Mouse (Mus musculus): ENCODE measurements at regions not wholly inside any gene's neighbourhood (a gene's known extent, or its start where the extent isn't known, plus 50 kb on each side); places are given as distances from the start of the nearest gene placed in this dataset.

DNA sequence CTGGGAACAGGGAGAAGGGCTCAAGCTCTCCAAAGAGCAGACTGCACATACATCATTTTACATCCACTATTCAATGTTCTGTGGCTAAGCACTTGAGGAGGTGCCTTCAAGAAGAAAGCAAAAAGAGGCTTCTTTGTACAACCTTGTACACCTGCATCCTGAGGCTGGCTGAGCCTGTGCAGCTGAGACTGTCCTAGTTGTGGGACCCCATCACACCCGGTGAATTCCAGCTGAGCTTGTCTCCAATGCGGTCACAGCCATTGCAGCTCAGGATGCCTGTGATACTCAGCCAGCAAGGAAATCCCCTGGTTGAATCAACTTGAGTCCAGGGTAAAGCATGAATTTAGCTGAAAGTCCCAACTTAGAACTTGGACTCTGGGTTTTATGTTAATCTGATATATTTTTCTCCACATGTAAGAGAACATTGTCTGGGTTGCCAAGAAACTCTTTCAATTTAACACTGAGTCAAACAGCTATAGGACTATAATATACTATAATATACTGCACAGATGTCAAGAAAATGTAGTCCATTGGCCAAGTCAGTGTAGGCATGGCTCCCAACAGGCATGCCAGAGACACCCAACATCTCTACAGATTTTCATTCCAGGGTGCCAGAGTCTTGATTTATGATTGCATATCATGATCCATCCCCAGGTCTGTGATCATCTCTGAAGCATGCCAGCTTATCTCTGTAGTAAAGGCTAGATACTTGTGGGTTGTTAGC is 599.2 kb downstream of the Pard3 start:
- H3K9me3 ChIP-seq = no peaks in the 10 kb centered on the region
- no peak overlapping the region for H3K4me3 ChIP-seq
- 87% methylated on average over 2 of the region's 2 CpGs for WGBS
- no peak overlapping the region for H3K9ac ChIP-seq
- H3K36me3 ChIP-seq = no peaks in the 10 kb centered on the region
- no peaks in the 10 kb centered on the region for H3K4me1 ChIP-seq
- H3K4me2 ChIP-seq = no peak overlapping the region
- no peak for ATAC-seq (ENCODE audit: insufficient number of reproducible peaks, low FRiP score, low TSS enrichment, low read depth)
- H3K27me3 ChIP-seq = no peaks in the 10 kb centered on the region
- no peak overlapping the region for H3K27ac ChIP-seq

DNA sequence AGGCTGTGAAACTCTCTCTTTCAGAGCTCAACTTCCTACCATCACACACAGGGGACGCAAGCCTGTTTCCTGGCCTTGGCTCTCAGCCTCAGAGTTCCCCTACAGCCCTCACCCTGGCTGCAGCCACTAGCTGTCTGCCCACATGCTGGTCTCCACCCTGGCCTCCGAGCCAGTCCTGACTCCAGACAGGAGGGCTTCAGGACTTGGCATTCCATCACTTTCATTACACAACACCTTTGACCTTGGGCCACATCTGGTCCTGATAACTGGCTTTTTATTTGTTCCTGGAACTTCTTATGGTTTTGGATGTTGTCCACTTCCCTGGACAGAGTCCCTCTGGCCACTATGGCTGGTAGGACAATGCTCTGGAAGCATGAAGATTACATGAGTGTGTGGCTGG is 602.9 kb downstream of the Pard3 start:
- no peaks in the 10 kb centered on the region for H3K36me3 ChIP-seq
- WGBS = 57% methylated on average over 2 of the region's 2 CpGs
- no peaks in the 10 kb centered on the region for H3K27me3 ChIP-seq
- no peaks in the 10 kb centered on the region for H3K9me3 ChIP-seq
- H3K4me3 ChIP-seq = no peak overlapping the region
- H3K4me1 ChIP-seq = no peaks in the 10 kb centered on the region
- H3K27ac ChIP-seq = no peak overlapping the region
- no peak for ATAC-seq (ENCODE audit: insufficient number of reproducible peaks, low FRiP score, low TSS enrichment, low read depth)
- H3K4me2 ChIP-seq = no peak overlapping the region
- H3K9ac ChIP-seq = no peak overlapping the region

DNA sequence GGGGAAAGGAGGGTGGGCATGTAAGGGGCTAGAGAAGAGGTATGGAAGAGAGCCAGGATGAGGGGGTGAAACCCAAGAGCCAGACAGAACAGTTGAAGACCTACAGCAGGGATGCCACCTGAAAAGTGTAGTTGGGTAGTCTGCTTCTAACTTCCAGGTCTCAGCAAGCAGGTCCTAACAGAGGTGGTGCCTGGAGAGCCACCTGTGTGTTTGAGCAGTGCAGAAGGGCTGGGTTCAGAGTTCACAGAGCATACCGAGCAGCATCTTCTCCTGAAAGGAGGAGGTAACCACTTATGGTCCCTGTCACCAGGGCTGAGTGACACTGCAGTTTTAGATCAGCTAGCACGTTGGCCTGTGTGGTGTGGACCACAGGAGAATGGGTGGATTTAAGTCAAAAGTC is 605.3 kb downstream of the Pard3 start:
- Histone ChIP-seq H3K4me2 (no peak overlapping the region), H3K4me3 (no peak overlapping the region), H3K36me3 (no peaks in the 10 kb centered on the region), H3K9ac (no peak overlapping the region), H3K4me1 (no peaks in the 10 kb centered on the region), H3K27me3 (no peaks in the 10 kb centered on the region), H3K27ac (no peak overlapping the region), H3K9me3 (no peaks in the 10 kb centered on the region)
- no peak for ATAC-seq (ENCODE audit: insufficient number of reproducible peaks, low FRiP score, low TSS enrichment, low read depth)
- WGBS = 58% methylated on average over 2 of the region's 2 CpGs

DNA sequence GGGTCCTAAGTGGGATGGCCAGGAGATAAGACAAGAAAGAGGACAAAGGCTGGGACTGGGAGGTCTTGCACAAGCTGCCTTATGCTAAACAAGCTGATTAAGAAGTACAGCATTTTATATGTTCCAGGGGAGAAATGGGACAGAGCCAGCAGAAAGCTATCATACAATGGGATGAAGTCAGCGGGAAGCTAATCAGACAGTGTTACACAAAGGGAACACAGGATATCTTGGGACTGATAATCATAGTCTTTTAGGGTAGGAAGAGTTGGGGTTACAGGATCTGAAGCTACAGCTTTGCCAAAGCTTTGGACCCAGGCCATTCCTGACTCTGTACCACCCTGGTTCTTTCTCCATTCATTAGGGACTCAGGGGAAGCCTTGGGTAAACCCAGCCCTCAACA is 610.4 kb downstream of the Pard3 start:
- WGBS = 75% methylated on average over 1 of the region's 1 CpGs

DNA sequence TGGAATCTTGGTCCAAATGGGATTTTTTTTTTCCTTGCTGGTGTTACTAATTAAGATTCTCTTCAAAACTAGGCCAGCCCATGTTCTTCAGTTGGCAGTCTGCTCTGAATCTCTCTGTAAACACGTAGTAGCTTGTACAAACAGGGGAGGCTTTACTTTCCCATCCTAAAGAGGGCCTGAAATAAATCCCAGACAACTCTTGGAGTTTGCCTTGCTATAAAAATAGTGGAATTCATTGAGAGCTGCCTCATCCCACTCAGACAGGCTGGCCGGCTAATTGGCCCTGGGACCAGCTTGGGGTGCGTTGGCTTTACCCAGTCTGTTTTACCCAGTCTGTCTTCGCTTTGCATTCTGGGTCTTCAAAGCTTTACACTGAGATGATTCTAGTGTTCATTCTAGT is 611.7 kb downstream of the Pard3 start:
- WGBS = 80% methylated on average over 4 of the region's 4 CpGs
- ATAC-seq (ENCODE audit: insufficient number of reproducible peaks, low FRiP score, low TSS enrichment, low read depth) = no peak

More for the DNA sequence above, 610.4 kb downstream of the Pard3 start:
- H3K4me3 ChIP-seq = no peak overlapping the region
- no peaks in the 10 kb centered on the region for H3K9me3 ChIP-seq
- H3K36me3 ChIP-seq = no peaks in the 10 kb centered on the region
- no peak for ATAC-seq (ENCODE audit: insufficient number of reproducible peaks, low FRiP score, low TSS enrichment, low read depth)
- no peak overlapping the region for H3K4me2 ChIP-seq
- no peak overlapping the region for H3K27ac ChIP-seq
- H3K9ac ChIP-seq = no peak overlapping the region
- H3K27me3 ChIP-seq = no peaks in the 10 kb centered on the region
- H3K4me1 ChIP-seq = peaks cover 8% of the 10 kb centered on the region

DNA sequence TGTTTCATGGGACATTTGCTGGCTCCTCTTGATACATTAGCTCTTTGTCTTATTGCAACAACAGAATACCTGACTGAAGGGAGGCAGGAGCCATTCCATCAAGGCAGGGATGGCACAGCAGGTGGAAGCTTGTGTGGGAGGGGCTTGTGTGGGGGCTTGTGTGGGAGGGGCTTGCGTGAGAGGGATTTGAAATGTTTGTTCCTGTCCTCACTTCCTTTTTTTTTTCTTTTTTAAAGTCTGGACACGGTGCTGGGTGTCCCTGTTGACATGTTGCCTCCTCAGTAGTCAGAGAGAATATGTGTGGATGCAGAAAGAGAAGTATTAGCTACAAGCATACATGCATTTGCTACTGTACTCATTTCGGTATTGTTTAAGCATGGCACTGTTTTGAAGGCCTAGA is 616.5 kb downstream of the Pard3 start:
- H3K36me3 ChIP-seq = no peaks in the 10 kb centered on the region
- no peak overlapping the region for H3K4me2 ChIP-seq
- no peak overlapping the region for H3K27ac ChIP-seq
- H3K4me1 ChIP-seq = peaks cover 8% of the 10 kb centered on the region
- no peaks in the 10 kb centered on the region for H3K27me3 ChIP-seq
- no peak overlapping the region for H3K4me3 ChIP-seq
- no peaks in the 10 kb centered on the region for H3K9me3 ChIP-seq
- H3K9ac ChIP-seq = no peak overlapping the region
- WGBS = 79% methylated on average over 3 of the region's 3 CpGs
- ATAC-seq (ENCODE audit: insufficient number of reproducible peaks, low FRiP score, low TSS enrichment, low read depth) = no peak

More for the DNA sequence above, 611.7 kb downstream of the Pard3 start:
- no peaks in the 10 kb centered on the region for H3K36me3 ChIP-seq
- no peak overlapping the region for H3K9ac ChIP-seq
- H3K27ac ChIP-seq = no peak overlapping the region
- no peak overlapping the region for H3K4me3 ChIP-seq
- H3K4me2 ChIP-seq = no peak overlapping the region
- no peaks in the 10 kb centered on the region for H3K27me3 ChIP-seq
- peaks cover 8% of the 10 kb centered on the region for H3K4me1 ChIP-seq
- no peaks in the 10 kb centered on the region for H3K9me3 ChIP-seq

DNA sequence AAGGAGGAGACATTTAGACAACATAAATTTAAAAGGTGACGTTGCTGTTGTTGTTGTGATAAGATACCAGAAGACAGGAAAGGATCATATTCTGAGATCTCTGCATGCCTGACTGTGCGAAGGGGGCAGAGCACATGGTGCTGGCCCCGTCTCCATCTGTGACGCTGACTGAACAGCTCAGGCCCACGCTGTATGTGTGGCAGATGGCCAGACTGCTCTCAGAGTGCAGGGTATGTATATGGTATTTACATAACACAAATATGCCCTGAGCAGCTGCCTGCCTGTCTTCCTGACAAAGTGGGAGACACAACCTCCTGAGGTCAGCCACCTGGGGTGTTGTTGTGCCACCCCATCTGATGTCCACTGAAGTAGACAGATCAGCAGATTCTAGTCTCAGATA is 620.5 kb downstream of the Pard3 start:
- no peak for ATAC-seq (ENCODE audit: insufficient number of reproducible peaks, low FRiP score, low TSS enrichment, low read depth)
- Histone ChIP-seq H3K4me1 (no peaks in the 10 kb centered on the region), H3K27ac (no peak overlapping the region), H3K36me3 (no peaks in the 10 kb centered on the region), H3K9ac (no peak overlapping the region), H3K9me3 (no peaks in the 10 kb centered on the region), H3K4me3 (no peak overlapping the region), H3K27me3 (no peaks in the 10 kb centered on the region), H3K4me2 (no peak overlapping the region)
- 69% methylated on average over 5 of the region's 5 CpGs for WGBS

DNA sequence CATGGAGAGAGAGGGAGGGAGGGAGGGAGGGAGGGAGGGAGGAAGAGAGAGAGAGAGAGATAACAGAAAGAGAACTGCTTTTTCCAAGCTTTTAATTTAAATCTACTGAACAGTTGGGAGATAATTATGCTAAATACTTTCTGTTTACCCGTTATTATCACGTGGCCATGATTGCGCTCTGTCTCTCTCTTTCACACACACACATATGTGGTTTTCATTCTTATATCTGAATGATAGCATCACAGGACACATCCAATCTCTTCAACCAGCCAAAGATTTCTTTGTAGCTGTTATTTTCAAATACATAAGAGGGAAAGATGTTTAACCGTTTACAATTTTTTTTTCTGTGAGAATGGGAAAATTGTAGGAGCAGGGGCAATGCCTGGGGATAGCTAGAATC is 627.1 kb downstream of the Pard3 start:
- no peak overlapping the region for H3K27ac ChIP-seq
- H3K9me3 ChIP-seq = no peaks in the 10 kb centered on the region
- no peak overlapping the region for H3K9ac ChIP-seq
- no peak overlapping the region for H3K4me3 ChIP-seq
- no peak overlapping the region for H3K4me2 ChIP-seq
- ATAC-seq (ENCODE audit: insufficient number of reproducible peaks, low FRiP score, low TSS enrichment, low read depth) = no peak
- 85% methylated on average over 4 of the region's 4 CpGs for WGBS
- H3K36me3 ChIP-seq = no peaks in the 10 kb centered on the region
- no peaks in the 10 kb centered on the region for H3K27me3 ChIP-seq
- H3K4me1 ChIP-seq = no peaks in the 10 kb centered on the region

DNA sequence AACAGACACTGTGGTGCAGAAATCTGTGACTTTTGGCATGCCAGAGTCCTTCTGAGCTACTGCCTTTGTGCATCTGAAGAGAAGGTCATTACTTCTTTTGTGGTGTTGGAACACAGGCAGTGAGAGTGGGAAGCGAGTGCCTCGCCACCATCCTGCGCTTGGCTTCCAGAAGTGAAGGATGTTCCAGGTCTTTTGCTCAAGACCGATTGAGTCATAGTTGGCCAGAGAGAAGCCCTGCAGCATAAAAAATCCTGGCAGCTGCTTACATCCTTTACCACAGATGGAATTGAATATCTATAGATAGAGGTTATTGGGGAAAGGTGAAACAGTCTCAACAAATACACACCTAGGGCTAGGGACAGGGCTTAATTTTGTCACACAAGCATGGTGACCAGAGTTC is 634.7 kb downstream of the Pard3 start:
- no peak overlapping the region for H3K27ac ChIP-seq
- H3K4me1 ChIP-seq = no peaks in the 10 kb centered on the region
- WGBS = 72% methylated on average over 4 of the region's 4 CpGs
- H3K36me3 ChIP-seq = no peaks in the 10 kb centered on the region
- no peak for ATAC-seq (ENCODE audit: insufficient number of reproducible peaks, low FRiP score, low TSS enrichment, low read depth)
- no peaks in the 10 kb centered on the region for H3K9me3 ChIP-seq
- no peak overlapping the region for H3K4me2 ChIP-seq
- H3K27me3 ChIP-seq = no peaks in the 10 kb centered on the region
- no peak overlapping the region for H3K4me3 ChIP-seq
- no peak overlapping the region for H3K9ac ChIP-seq

DNA sequence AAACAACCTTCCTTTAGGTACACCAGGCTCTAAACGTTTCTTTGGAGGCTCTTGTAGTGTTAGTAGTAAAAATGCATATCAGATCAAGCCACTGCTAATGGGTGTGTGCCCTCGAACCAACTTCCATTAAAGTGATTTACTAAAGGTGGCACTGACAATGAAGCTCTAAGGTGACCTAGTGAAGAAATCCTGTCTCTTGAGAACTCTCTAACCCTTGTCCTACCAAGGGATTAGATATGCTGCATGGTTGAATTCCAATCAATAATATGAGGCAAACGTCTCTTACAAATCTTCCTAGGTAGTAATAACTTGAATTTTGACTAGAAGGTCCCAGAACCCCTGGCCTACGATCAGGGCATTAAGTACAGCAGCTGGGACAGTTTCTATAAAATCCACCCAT is 640.7 kb downstream of the Pard3 start:
- Histone ChIP-seq H3K4me1 (peaks cover 8% of the 10 kb centered on the region; the same call in 1 of the 2 replicates), H3K9ac (no peak overlapping the region), H3K27me3 (no peaks in the 10 kb centered on the region), H3K4me2 (no peak overlapping the region), H3K9me3 (no peaks in the 10 kb centered on the region), H3K4me3 (no peak overlapping the region), H3K36me3 (no peaks in the 10 kb centered on the region), H3K27ac (no peak overlapping the region)
- 24% methylated on average over 4 of the region's 4 CpGs for WGBS
- ATAC-seq (ENCODE audit: insufficient number of reproducible peaks, low FRiP score, low TSS enrichment, low read depth) = no peak

DNA sequence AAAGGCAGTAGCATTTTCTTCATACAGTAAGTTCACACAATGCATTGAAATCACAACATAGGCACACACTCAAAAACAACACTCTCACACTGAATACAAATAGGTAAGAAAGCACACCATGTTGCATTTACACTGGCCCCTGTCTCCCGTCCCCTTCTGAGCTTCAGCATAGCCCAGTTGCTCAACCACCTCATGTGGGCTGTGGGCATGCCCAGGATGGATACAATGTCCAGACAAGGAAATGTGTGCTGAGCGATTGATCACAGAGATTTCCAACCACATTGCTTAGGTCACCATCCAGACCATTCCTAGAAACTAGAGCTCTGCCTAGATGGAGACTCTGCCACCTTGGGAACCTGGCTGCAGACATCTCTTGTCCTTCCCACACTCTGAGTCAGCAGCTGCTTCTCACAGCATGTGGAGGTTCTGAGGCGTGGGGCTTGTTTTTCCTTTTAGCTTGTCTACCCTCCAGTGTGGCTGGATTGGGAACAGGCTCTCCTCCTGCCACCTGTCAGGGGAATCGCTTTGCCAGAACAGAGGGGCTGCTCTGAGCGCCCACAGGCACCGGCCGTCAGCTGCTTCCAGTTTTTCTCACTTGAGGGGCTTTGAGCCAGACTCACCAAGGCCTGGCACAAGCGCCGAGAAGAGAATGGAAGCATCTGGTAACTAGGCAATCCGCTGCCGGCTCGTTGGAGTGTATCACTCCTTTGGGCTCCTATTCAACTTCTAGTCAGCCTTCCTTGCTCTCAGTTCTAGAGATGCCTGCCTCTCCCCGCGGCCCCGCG is 642.5 kb downstream of the Pard3 start:
- Histone ChIP-seq H3K27me3 (no peaks in the 10 kb centered on the region), H3K4me2 (no peak overlapping the region), H3K9ac (no peak overlapping the region), H3K9me3 (no peaks in the 10 kb centered on the region), H3K36me3 (no peaks in the 10 kb centered on the region), H3K27ac (no peak overlapping the region), H3K4me1 (peaks cover 8% of the 10 kb centered on the region; the same call in 1 of the 2 replicates), H3K4me3 (no peak overlapping the region)
- ATAC-seq (ENCODE audit: insufficient number of reproducible peaks, low FRiP score, low TSS enrichment, low read depth) = 0 out of 2 replicates have a peak, but pooled peaks have one; percentile 14
- WGBS = 39% methylated on average over 16 of the region's 16 CpGs

DNA sequence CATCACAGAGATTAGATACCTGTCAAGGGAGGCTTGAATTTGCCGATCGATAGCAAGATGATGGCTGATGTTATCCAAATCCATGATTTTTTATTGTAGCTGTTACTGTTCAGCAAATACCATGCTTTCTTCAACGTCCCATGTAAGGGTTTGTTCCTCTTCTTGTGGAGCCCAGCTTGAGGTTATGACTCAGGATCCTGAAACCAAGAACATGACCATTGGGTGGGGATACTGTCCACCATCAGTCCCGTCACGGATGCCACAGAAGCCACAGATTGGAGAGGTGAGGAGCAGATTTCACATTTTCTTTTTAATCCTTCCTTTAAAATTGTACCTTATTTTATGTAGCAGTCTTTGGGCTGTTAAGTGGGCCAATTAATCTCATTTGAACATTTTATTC is 645.7 kb downstream of the Pard3 start:
- Histone ChIP-seq H3K36me3 (no peaks in the 10 kb centered on the region), H3K27ac (no peak overlapping the region), H3K4me1 (peaks cover 7% of the 10 kb centered on the region; the same call in 1 of the 2 replicates), H3K4me3 (no peak overlapping the region), H3K9me3 (no peaks in the 10 kb centered on the region), H3K9ac (no peak overlapping the region), H3K4me2 (no peak overlapping the region), H3K27me3 (no peaks in the 10 kb centered on the region)
- WGBS = 89% methylated on average over 5 of the region's 5 CpGs
- ATAC-seq (ENCODE audit: insufficient number of reproducible peaks, low FRiP score, low TSS enrichment, low read depth) = no peak
